Mouse (Mus musculus) kidney, postnatal 10 days (tissue): ENCODE data around the gene BC048403.

Experiments
- DNase-seq: peaks from one replicate; pipeline ENCODE4 v3.0.0; 2021; ENCODE audit warnings: mixed read lengths

Gene BC048403

DNA sequence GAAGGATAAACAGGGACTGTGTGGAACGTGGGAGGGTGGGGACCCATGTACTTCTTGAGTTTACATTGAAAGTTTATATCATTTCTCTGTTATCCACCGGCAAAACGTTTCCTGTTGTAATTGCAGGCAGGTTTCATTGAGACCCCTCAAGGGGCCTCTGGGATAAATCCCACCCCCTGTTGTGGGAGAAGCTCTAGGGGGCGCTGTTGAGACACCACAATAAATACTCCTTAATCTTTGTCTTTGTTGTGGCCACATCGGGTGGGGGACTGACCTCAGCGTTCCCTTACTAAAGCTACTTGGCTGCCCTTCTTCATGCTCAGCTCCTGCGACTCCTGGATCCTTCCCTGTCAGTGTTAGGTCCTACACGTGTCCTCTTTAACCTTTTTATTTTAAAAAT is 19.4 kb downstream of the BC048403 start:
- no peak for DNase-seq

DNA sequence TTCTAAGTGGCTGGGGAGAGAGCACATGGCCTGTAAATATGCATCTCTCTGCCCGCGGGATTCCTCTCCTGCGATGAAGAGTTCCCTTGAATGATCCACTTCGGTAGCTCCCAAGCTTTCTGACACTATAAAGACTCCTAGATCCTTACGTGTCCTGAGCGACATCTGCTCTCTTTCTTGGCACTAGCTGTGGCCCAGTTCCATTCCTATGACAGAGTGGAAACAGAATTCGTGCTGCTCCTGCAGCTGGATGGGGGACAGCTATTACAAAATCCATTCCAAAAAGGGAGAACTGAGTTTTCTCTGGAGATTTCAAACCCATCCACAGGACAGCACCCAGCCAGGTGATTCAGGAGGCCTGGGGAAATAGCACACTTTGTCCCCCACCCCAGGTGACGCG is 22.4 kb downstream of the BC048403 start:
- no peak for DNase-seq

DNA sequence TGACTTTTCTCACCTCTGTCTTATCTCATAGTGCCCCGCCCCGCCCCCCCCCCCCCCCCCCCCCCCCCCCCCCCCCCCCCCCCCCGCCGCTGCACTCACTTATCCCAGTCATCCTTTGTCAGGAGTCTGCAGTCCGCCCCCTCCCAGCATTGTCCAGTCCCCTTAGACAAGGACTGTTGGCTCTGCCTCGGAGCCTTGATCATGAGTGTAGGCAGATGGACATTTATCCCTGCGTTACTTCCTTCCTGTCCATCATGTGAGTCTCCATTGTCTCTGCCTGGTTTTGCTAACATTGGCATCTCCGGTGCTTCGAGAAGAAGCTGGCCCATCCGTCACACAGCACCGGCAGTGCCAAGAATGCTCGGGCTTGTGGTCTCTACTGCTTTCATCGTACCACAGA is 23.5 kb downstream of the BC048403 start:
- no peak for DNase-seq

DNA sequence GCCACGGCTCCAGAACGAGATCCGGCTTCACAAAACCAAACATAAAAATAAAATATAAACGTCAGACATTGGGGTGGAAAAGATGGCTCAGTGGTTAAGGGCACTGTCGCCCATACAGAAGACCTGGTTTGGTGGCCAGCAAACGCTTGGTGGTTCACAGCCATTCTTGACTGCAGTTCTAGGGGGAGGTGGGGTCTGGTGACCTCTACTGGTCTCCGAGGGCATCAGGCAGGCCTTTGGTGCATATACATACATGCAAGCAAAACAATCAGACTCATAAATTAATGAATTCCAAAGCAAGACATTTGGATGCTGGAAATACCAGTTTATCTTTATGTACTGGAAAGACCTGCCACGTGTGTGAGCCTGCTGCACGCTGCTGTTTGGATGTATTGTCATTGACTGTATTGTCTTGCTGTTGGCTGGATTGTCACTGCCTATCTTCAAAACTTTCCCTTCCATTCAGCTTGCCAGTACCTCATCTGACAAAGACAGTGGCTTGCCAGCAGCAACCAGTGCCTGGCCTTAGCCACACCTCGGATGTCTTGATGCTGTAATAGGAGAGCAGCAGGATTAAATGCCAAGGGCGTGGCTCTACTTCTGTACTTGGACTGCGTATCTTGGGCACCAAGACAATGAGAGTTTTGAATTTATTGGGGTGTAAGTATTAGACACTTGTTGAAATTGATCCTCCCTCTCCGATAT is 24.9 kb downstream of the BC048403 start:
- DNase-seq, result no peak

DNA sequence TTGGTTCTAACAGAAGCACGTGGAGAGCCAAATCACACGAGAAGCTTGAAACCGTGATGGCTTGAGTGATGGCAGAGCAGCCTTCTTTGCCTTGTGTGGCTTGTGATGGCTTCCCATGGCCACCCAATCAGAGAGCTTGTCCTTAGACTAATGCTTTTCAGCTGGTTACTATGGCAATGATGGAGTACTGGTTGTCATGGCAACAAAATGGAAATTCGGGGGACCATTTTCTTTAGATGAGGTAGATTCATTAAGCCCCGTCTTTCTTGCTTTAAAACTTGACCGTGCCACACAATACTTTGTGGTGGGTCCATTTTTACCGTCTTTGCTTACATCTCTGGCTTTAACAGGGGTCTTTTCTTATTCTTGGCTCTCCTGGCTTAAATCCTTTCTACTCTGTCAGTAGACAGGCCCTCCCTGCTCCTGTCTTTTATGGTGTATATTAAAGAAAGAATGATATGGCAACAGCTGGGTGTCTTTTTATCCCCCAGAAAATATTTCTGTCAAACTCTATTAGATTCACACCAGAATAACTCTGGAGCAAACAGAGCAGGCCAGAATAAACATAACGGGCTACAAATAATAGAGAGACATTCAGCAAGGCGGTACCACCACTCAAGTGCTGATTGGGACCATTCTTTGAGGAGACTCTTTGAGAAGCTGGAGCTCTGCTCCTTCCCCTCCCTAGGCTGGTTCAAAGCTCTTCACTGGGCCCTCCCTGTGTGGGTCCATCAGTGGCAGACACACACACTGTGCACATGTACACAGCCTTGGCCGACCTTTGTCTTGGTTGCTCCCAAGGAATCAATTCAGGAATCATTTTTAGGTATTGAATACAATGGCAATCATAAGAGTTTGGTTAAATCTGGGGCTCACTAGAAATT is 25.7 kb downstream of the BC048403 start:
- no peak for DNase-seq

DNA sequence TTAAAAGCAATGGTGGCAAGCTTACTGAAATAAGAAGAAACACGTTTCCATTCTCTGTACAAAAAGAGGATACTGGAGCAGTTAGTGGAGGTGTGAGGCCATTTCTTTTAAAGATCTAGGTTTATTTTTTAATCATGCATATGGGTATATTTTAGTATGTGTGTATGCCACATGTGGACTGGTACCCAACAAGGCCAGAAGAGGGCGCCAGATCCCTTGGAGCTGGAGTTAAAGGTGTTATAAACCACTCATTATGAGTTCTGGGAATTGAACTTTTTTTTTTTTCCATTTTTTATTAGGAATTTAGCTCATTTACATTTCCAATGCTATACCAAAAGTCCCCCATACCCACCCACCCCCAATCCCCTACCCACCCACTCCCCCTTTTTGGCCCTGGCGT is 27.6 kb downstream of the BC048403 start:
- DNase-seq, result peak; percentile 49

DNA sequence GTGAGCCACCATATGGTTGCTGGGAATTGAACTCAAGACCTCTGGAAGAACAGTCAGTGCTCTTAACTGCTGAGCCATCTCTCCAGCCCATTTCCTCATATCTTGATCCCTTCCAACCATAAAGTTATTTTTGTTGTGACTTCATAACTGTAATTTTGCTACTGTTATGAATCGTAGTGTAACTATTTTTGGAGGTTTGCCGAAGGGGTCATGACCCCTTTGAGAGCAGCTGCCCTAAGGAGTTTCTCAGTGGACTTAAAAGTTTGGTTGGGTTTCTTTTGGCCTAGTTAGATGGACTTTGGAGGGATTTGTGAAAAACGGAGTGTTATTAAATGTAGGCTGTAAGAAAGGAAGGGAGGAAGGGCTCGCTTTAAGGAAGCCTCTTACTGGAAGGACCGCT is 30.0 kb downstream of the BC048403 start:
- DNase-seq, result peak; percentile 70

DNA sequence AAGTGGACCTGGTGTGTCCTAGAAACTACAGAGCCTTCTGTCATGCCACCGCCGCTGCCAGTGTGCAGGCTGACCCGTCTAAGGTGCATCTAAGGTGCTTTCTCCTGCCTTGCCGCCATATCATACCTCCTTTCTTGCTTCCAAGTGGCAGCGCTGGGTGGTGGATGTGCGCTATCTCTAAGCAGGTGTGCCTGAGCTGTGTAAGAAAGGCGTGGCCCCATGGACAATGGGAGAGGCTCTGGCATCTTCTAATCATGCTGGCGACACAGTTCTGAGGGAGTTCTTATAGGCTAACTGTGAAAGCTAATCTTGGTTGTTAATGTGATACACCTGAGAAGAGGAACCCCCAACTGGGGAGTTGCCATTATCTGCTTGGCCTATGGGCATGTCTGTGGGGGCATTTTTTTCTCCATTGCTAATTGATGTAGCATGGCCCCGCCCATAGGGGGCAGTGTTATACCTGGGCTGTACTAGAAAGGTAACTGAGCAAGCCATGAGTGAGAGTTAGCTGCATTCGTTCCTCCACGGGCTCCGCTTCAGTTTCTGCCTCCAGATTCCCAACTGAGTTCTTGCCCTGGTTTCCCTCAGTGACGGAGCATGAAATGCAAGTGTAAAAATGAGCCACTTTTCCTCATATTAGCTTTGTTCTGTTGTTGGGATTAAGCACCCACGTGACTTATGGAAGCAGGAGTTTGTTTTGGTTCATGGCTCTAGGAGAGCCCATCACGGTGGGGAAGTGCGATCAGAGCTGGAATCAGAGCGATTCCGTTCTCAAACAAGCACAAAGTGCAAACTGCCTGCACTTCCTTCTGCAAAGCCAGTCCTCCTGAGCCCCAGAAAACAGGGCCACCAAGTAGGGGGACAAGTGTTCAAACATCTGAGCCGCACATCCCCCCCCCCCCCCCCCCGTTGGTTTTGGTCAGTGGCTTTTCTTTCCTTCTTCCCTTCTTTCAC is 31.2 kb downstream of the BC048403 start:
- peak; percentile 28 for DNase-seq

DNA sequence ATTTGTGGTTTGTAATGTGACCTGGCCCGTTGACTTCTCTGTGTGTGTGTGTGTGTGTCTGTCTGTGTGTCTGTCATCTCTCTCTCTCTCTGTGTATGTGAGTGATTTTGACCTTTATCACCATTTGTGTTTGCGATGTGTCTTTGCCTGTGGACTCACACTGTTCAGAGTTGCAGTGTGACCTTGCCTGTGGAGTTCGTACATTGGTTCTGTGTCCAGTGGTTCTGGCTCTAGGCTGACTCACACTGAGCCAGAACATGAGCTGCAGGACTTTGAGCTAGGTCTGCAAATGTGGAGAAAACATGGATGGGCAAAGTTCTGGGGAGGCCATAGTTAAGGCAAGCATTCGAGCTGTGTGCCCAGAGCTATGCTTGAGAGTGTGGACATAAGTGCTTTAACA is 34.1 kb downstream of the BC048403 start:
- DNase-seq, result no peak

DNA sequence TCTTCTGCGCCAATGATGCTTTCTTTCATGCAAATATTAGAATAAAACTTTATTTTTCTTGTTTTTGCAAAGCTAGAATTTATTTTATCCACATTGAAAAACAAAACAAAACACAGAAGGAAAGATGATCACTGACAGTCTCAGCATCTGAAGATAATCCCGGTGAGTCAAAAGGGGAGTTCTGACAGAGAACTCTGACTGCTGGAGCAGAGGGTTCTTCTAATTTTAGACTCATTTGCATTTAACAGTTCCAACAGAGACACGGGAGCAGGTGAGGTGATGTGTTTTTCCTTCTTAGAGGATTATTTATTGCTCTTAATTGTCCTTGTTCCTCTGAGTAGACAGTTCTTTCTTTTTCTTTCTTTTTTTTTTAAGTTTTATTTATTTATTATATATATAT is 36.3 kb downstream of the BC048403 start:
- no peak for DNase-seq

DNA sequence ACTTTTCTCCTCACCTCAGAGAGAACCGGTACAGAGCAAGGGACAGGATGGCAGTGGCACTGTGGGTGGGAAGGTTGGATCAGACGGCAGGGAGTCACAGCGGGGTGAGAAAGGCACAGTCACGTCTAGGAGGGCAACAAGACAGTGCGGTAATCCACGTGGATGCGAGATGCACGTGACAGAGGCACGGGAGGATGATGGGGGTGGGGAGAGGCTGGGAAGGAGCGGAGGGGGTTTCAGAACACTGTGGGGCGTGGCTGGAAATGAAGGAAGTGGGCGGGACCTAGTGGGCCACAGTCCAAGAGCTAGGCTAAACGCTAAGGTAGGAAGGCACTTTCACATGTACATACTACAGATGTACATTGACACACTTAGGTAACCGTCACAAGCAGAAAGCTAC is 41.4 kb downstream of the BC048403 start:
- DNase-seq, result peak; percentile 55

DNA sequence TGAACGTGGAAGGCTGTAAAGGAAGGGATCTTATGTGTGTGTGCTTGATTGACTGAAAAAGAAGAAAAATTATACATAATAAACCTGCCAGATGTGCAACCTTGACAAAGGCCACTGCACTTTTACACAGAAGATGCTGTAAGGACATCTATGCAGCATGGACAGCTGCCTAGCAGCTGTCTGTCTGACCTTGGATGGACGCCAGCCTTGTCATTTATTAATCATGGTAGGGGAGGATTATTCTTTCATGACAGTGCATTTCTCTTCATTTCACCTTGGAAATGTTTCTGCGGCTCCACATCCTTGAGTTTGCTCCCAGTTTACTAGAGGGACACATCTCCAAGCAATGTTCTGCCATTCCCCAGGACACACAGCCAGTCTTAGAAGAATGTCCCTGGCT is 48.8 kb downstream of the BC048403 start:
- peak; percentile 52 for DNase-seq

DNA sequence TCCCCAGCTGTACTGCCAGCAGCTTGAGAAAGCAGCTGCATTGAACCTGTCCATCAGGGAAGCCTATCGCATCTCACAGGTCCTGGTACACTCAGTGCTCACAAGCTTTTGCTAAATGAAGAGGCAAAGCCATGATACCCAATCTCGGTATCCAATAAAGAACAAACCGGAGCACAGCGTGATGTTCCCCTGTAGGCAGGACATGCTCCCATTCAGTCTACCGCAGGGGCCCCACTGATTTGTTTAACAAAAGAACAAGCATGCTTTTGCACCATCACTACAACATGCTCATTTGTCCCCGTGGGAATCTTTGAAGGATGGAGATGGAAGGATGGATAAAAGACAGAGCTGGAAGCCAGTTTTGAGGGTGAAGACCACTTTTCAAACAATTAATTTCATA is 50.3 kb downstream of the BC048403 start:
- DNase-seq, result no peak

DNA sequence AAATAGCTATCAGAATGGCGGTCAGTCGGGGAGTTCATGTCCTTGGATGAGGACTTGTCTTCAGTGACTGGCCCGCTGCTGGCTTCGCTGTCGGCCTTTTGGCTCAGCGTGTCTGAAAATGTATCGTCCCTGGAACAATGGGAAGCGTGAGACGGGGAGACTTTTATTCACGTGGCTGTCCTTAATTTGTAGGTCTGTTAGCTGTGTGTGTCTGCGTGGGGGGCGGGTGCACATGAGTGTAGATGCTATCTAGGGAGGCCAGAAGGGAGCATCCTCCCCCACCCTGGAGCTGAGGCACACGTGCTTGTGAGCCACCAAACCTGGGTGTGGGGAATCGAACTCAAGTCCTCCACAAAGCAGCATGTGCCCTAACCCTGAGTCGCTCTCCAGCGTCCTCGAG is 52.9 kb downstream of the BC048403 start:
- no peak for DNase-seq

DNA sequence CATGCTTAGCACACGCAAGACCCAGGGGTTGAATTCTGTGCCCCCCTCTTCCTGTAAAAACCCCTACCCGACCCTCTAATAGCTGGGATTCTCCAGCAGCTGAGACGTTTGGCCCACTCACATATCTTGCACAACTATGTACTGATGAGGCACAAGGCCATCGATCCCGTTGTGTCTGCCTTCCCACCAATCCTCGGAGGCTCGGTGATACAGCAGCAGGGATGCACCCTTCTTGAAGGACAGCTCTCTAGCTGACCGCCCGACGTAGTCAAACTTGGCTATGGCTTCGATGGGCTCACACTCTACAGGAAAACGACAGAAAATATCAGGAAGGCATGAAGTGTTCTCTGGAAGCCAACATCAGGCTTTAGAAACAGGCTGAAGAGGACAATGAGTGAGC is 54.7 kb downstream of the BC048403 start:
- no peak for DNase-seq

DNA sequence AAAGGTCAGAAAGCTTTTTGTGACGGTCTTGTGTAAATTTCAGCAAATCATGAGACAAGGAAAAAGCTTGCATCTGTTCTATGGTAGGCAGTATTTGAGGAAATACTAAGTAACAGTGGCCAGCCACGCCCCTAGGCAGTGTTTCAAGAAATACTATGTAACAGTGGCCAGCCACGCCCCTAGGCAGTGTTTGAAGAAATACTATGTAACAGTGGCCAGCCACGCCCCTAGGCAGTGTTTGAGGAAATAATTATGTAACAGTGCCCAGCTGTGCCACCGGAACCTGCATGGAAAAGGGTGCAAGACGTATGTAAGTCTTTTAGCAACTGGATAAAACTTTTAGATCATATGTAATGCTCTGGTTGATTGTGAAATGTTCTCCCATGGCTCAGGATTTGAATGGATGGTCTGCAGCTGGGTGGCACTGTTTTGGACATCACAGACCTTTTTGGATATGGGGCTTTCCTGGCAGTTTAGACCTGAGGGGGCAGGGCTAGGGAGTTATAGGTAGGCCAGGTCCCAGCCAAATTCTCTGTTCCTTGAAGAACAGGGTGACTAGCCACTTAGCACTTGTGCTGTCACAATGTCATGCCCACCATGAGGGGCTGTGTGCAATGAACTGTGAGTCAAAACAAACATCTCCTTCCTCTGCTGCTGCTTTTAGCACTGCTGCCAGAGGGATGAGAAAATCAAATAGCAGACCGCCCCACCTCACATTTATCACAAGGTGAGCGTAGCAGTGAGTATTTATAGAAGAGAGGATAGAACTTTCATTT is 56.5 kb downstream of the BC048403 start:
- peak; percentile 21 for DNase-seq

DNA sequence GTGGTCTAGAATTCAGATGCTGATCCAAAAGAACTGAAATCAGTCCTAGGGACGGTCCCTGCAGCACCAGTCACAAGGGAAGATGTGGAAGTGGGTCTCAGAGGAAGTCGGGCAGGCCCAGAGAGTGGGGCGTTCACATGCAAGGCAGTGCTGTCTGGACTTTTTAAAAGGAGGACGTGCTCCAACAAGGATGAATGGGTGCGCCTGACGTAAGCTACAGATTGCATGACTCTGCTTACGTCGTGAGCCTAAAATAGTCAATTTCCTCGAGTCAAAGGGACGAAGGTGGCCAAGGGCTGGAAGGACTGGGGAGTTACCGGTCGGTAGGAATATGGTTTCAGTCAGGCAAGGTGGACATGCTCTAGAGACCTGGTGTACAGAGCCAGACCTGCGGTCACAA is 60.3 kb downstream of the BC048403 start:
- DNase-seq, result no peak
